Mouse (Mus musculus): ENCODE measurements at regions not wholly inside any gene's neighbourhood (a gene's known extent, or its start where the extent isn't known, plus 50 kb on each side); places are given as distances from the start of the nearest gene placed in this dataset.

GRCm38 (mm10) chr11:18354156-18354555 lies 400.5 kb upstream of the Etaa1 start:
- TF ChIP-seq CTCF (IDR thresholded peaks at IDR 0.05), result no peak
- TF ChIP-seq EP300 (IDR thresholded peaks at IDR 0.05; ENCODE audit: insufficient read depth, low read depth, low read length), result no peak
- no peak for TF ChIP-seq POLR2A (IDR thresholded peaks at IDR 0.05; ENCODE audit: insufficient read depth, low read depth, low read length)
